Mouse (Mus musculus): ENCODE data around the gene Mrvi1. TPM values are rescaled to one million over a fixed set of nuclear protein-coding genes. Genes with fewer than 3 reads are reported as not detected.
A peak's percentile ranks its signal among the peaks of the same experiment; 100 is the strongest.

Mrvi1 gene
- polyA plus RNA-seq, 1 experiment from 2014 or later, result 13.3 TPM

- H3K27ac ChIP-seq (ENCODE audit: low read length), result no peak overlapping the region
- ATAC-seq (ENCODE audit: low FRiP score, low TSS enrichment), result no peak
Observed at GRCm38 (mm10) chr7:110920331-110921261, 61.7 kb downstream of the Mrvi1 start.

DNA sequence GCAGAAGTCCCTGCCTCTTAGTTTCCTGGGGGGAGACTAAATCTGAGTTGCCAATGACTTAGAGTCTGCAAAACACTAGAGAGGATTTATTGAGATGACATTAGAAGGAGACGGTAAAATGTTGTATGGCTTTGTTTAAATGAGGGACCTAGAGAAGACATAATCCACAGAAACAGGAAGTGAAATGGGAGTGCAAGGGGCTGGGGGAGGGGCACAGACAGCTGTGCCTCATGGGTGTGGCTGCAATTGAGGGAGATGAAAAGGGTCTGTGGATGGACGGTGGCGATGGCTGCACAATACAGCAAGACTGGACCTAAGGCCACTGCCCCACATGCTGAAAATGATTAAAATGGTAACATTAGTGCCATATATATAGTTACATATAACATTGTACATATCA lies 62.5 kb downstream of the Mrvi1 start:
- no peak for ATAC-seq (ENCODE audit: low FRiP score, low TSS enrichment)
- Histone ChIP-seq H3K9ac (replicated peaks; ENCODE audit: low read length) (no peak overlapping the region), H3K4me2 (replicated peaks; ENCODE audit: low read depth, low read length) (no peak overlapping the region), H3K27ac (ENCODE audit: low read length) (no peak overlapping the region), H3K4me3 (ENCODE audit: low read length) (no peak overlapping the region), H3K27me3 (ENCODE audit: insufficient read depth, low read length) (no peaks in the 10 kb centered on the region), H3K9me3 (ENCODE audit: low read length) (no peaks in the 10 kb centered on the region), H3K36me3 (ENCODE audit: insufficient read depth, low read length) (no peaks in the 10 kb centered on the region), H3K4me1 (ENCODE audit: insufficient read depth, low read length) (peaks cover 10% of the 10 kb centered on the region; the same call in 1 of the 2 replicates)
- 31% methylated on average over 3 of the region's 3 CpGs for whole genome bisulfite sequencing

More at GRCm38 (mm10) chr7:110920331-110921261, 61.7 kb downstream of the Mrvi1 start:
- Histone ChIP-seq H3K9me3 (ENCODE audit: low read length) (no peaks in the 10 kb centered on the region), H3K9ac (replicated peaks; ENCODE audit: low read length) (no peak overlapping the region), H3K4me2 (replicated peaks; ENCODE audit: low read depth, low read length) (no peak overlapping the region), H3K27me3 (ENCODE audit: insufficient read depth, low read length) (no peaks in the 10 kb centered on the region), H3K4me1 (ENCODE audit: insufficient read depth, low read length) (peaks cover 10% of the 10 kb centered on the region; the same call in 1 of the 2 replicates), H3K4me3 (ENCODE audit: low read length) (no peak overlapping the region), H3K36me3 (ENCODE audit: insufficient read depth, low read length) (no peaks in the 10 kb centered on the region)
- WGBS, result 81% methylated on average over 19 of the region's 19 CpGs

GRCm38 (mm10) chr7:110915913-110916312 lies 66.3 kb downstream of the Mrvi1 start:
- H3K9me3 ChIP-seq (ENCODE audit: low read length), result no peaks in the 10 kb centered on the region
- H3K27me3 ChIP-seq (ENCODE audit: insufficient read depth, low read length), result no peaks in the 10 kb centered on the region
- no peak overlapping the region for H3K9ac ChIP-seq (replicated peaks; ENCODE audit: low read length)
- H3K36me3 ChIP-seq (ENCODE audit: insufficient read depth, low read length), result no peaks in the 10 kb centered on the region
- ATAC-seq (ENCODE audit: low FRiP score, low TSS enrichment), result no peak
- H3K27ac ChIP-seq (ENCODE audit: low read length), result no peak overlapping the region
- peaks cover 10% of the 10 kb centered on the region; the same call in 1 of the 2 replicates for H3K4me1 ChIP-seq (ENCODE audit: insufficient read depth, low read length)
- H3K4me2 ChIP-seq (replicated peaks; ENCODE audit: low read depth, low read length), result no peak overlapping the region
- H3K4me3 ChIP-seq (ENCODE audit: low read length), result no peak overlapping the region
- WGBS, result 41% methylated on average over 7 of the region's 7 CpGs

DNA sequence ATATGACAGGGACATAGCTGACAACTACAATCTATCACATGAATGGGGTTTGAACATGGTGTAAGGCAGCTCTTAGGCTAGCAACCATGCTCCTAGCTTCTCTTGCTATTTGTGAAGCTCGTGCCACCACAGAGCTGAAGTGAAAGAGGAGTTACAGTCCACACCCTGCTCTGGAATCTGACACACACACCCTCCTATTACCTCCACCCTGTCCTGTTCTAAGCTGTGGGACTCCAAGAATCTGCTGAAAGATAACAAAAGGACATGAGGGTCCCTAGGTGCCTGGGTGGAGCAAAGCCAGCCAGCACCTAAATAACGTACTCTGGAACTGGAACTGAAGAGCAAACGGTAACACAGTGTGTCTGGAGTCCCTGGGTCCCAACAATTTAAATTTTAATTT lies 67.7 kb downstream of the Mrvi1 start:
- ATAC-seq (ENCODE audit: low FRiP score, low TSS enrichment), result no peak
- H3K9me3 ChIP-seq (ENCODE audit: low read length), result no peaks in the 10 kb centered on the region
- H3K4me3 ChIP-seq (ENCODE audit: low read length), result no peak overlapping the region
- no peak overlapping the region for H3K27ac ChIP-seq (ENCODE audit: low read length)
- H3K36me3 ChIP-seq (ENCODE audit: insufficient read depth, low read length), result no peaks in the 10 kb centered on the region
- no peak overlapping the region for H3K4me2 ChIP-seq (replicated peaks; ENCODE audit: low read depth, low read length)
- H3K4me1 ChIP-seq (ENCODE audit: insufficient read depth, low read length), result peaks cover 7% of the 10 kb centered on the region; the same call in 1 of the 2 replicates
- no peaks in the 10 kb centered on the region for H3K27me3 ChIP-seq (ENCODE audit: insufficient read depth, low read length)
- H3K9ac ChIP-seq (replicated peaks; ENCODE audit: low read length), result no peak overlapping the region
- 83% methylated on average over 3 of the region's 3 CpGs for WGBS

DNA sequence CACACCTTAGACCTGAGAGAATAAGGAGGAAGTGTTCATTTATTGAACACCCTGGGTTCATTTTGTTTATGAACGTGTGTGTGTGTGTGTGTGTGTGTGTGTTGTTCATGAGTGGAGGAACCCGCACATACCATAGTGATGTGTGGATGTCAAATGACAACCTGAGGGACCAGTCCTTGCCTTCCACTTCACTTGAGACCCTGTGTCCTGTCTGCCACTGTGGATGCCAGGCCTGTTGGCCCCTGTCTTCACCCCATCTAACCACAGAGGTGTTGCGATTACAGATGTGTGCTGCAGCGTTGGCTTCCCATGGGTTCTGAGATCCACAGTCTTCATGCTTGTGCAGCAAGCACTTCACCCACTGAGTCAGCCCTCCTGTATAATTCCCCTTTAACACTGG lies 68.5 kb downstream of the Mrvi1 start:
- Histone ChIP-seq H3K4me2 (replicated peaks; ENCODE audit: low read depth, low read length) (no peak overlapping the region), H3K9me3 (ENCODE audit: low read length) (no peaks in the 10 kb centered on the region), H3K9ac (replicated peaks; ENCODE audit: low read length) (no peak overlapping the region), H3K36me3 (ENCODE audit: insufficient read depth, low read length) (no peaks in the 10 kb centered on the region), H3K4me3 (ENCODE audit: low read length) (no peak overlapping the region), H3K27me3 (ENCODE audit: insufficient read depth, low read length) (no peaks in the 10 kb centered on the region), H3K4me1 (ENCODE audit: insufficient read depth, low read length) (peaks cover 4% of the 10 kb centered on the region; the same call in 1 of the 2 replicates), H3K27ac (ENCODE audit: low read length) (no peak overlapping the region)
- ATAC-seq (ENCODE audit: low FRiP score, low TSS enrichment), result no peak
- 91% methylated on average over 4 of the region's 4 CpGs for WGBS

DNA sequence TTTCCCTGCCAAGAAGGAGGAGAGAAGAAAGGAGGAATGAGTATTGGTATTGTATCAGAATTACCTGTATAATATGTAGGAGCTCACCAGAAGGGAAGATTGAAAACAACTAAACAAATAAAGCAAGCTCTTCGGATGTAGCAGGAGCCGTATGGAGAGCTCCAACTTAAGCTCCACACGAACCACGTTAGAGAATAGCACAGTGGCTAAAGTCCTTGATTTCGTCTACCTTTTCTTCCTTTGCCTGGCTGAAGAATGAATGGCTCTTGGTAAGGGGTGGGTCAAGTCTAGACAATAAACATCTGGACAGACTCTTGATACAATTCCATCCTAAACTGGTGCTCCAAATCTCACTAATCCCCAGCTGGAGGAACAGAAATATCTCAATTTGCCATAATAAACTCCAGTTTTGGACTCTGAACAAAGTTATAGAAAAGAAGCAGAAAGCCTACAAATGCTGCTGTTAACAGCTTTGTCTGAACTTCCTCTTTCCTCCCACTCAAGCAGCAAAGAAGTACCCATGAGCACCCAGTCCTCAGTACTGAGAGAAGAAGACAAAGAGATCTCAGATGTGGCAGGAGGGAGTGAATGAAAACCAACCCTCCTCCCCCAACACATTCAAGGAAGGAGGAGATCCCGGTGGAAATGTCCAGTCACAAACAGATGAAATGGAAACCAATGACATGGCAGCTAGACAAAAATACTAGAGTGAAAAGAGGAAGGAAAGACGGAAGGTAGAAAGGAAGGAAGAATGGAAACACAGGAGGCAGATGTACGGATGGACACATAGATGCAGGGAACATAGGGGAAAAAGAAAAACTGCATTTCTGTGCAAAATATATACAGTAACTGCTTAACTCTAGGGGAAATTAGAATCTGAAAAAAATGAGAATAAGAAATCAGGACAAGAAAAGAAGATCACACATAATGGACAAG lies 73.8 kb downstream of the Mrvi1 start:
- Histone ChIP-seq H3K9me3 (ENCODE audit: low read length) (no peaks in the 10 kb centered on the region), H3K27ac (ENCODE audit: low read length) (no peak overlapping the region), H3K9ac (replicated peaks; ENCODE audit: low read length) (no peak overlapping the region), H3K4me1 (ENCODE audit: insufficient read depth, low read length) (no peaks in the 10 kb centered on the region), H3K27me3 (ENCODE audit: insufficient read depth, low read length) (no peaks in the 10 kb centered on the region), H3K4me2 (replicated peaks; ENCODE audit: low read depth, low read length) (no peak overlapping the region), H3K4me3 (ENCODE audit: low read length) (no peak overlapping the region), H3K36me3 (ENCODE audit: insufficient read depth, low read length) (peaks cover 7% of the 10 kb centered on the region; the same call in 1 of the 2 replicates)
- WGBS, result 75% methylated on average over 8 of the region's 8 CpGs
- no peak for ATAC-seq (ENCODE audit: low FRiP score, low TSS enrichment)

DNA sequence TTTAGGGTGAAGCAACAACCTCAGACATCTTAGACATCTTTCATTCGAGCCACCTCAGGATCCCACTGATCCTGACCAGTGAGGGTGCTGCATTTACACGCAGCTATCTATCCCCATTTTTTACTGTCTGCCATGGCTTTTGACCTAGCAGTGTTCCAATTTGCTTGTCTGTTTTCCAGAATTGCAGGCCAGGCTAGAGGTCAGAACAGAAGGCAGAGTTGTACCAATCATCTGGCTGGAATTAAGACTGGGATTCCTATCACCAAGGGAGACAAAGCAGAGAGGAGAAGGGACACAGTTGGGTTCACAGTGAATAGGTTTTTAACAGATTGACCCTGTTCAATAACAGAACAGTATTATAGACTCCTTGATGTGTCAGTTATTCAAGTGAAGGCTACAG lies 75.7 kb downstream of the Mrvi1 start:
- WGBS, result 76% methylated on average over 2 of the region's 2 CpGs
- no peak for ATAC-seq (ENCODE audit: low FRiP score, low TSS enrichment)

DNA sequence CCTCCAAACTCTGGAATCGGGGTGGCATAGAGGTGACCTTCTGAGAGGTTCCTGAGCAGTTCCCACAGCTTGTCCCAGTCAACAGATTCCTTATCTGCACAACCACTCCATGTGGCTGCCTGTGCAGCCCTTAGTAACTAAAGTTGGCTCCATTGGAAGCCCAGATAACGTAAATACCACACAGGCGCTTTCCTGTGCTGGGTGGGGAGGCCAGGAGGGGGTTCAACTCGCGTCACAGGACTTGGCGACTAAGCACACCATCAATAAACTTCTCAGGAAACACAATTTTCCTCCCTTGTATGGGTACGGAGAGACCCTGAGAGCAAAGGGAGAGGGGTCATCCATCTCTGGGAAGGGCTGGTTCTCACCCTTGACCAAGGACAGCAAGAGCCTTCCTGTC lies 79.0 kb downstream of the Mrvi1 start:
- H3K9me3 ChIP-seq (ENCODE audit: low read length), result no peaks in the 10 kb centered on the region
- ATAC-seq (ENCODE audit: low FRiP score, low TSS enrichment), result peak; percentile 39; the same call in 1 of the 2 replicates
- H3K36me3 ChIP-seq (ENCODE audit: insufficient read depth, low read length), result peaks cover 7% of the 10 kb centered on the region; the same call in 1 of the 2 replicates
- H3K27me3 ChIP-seq (ENCODE audit: insufficient read depth, low read length), result no peaks in the 10 kb centered on the region
- H3K9ac ChIP-seq (replicated peaks; ENCODE audit: low read length), result no peak overlapping the region
- no peak overlapping the region for H3K27ac ChIP-seq (ENCODE audit: low read length)
- WGBS, result 65% methylated on average over 7 of the region's 7 CpGs
- H3K4me1 ChIP-seq (ENCODE audit: insufficient read depth, low read length), result no peaks in the 10 kb centered on the region
- no peak overlapping the region for H3K4me2 ChIP-seq (replicated peaks; ENCODE audit: low read depth, low read length)
- H3K4me3 ChIP-seq (ENCODE audit: low read length), result no peak overlapping the region

More for the DNA sequence above, 75.7 kb downstream of the Mrvi1 start:
- H3K4me2 ChIP-seq (replicated peaks; ENCODE audit: low read depth, low read length), result no peak overlapping the region
- no peak overlapping the region for H3K27ac ChIP-seq (ENCODE audit: low read length)
- no peaks in the 10 kb centered on the region for H3K9me3 ChIP-seq (ENCODE audit: low read length)
- no peak overlapping the region for H3K4me3 ChIP-seq (ENCODE audit: low read length)
- no peaks in the 10 kb centered on the region for H3K4me1 ChIP-seq (ENCODE audit: insufficient read depth, low read length)
- no peak overlapping the region for H3K9ac ChIP-seq (replicated peaks; ENCODE audit: low read length)
- no peaks in the 10 kb centered on the region for H3K27me3 ChIP-seq (ENCODE audit: insufficient read depth, low read length)
- H3K36me3 ChIP-seq (ENCODE audit: insufficient read depth, low read length), result peaks cover 7% of the 10 kb centered on the region; the same call in 1 of the 2 replicates

DNA sequence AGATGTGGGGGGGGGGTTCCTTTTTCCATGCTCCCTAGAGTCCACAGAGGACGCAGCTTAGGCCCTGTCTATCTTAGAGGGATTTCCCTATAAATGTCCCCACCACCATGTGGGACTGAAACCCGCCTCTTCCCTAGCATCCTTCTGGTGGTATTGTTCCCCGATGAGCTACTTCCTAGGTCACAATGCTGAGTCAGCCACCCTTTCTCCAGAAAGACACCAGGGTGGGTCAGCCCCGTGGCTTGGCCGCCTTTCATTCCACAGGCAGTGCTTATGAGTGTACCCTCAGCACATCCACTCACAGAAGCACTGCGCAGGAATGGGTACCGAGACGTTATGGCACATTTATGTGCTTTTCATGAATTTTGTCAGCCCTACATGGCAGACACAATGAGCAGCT lies 85.1 kb downstream of the Mrvi1 start:
- no peak overlapping the region for H3K9ac ChIP-seq (replicated peaks; ENCODE audit: low read length)
- H3K9me3 ChIP-seq (ENCODE audit: low read length), result no peaks in the 10 kb centered on the region
- H3K4me3 ChIP-seq (ENCODE audit: low read length), result no peak overlapping the region
- H3K4me1 ChIP-seq (ENCODE audit: insufficient read depth, low read length), result no peaks in the 10 kb centered on the region
- no peaks in the 10 kb centered on the region for H3K27me3 ChIP-seq (ENCODE audit: insufficient read depth, low read length)
- H3K4me2 ChIP-seq (replicated peaks; ENCODE audit: low read depth, low read length), result no peak overlapping the region
- no peak overlapping the region for H3K27ac ChIP-seq (ENCODE audit: low read length)
- no peak for ATAC-seq (ENCODE audit: low FRiP score, low TSS enrichment)
- 0 out of 2 replicates have a peak, but pooled peaks cover 2% of the 10 kb centered on the region for H3K36me3 ChIP-seq (ENCODE audit: insufficient read depth, low read length)
- WGBS, result 91% methylated on average over 8 of the region's 8 CpGs
